Mouse (Mus musculus) myocyte (in vitro differentiated cells): Measurements from ENCODE around the gene Tctn1.

Source experiments
- CEBPB ChIP-seq: IDR thresholded peaks from 2 replicates; pipeline ENCODE4 v1.6.1; 2011; ENCODE audit warnings: mild to moderate bottlenecking, moderate library complexity; ENCODE audit not compliant: poor library complexity, insufficient read depth, severe bottlenecking
- E2F4 ChIP-seq: IDR thresholded peaks from one replicate; pipeline ENCODE4 v1.6.1; 2011; ENCODE audit warnings: mild to moderate bottlenecking, control low read depth, moderate library complexity; ENCODE audit not compliant: insufficient read depth
- MAX ChIP-seq: IDR thresholded peaks from one replicate; pipeline ENCODE4 v1.6.1; 2011; ENCODE audit warnings: low read depth, mild to moderate bottlenecking, control low read depth
- MYOD1 ChIP-seq, 3 experiments: IDR thresholded peaks; one replicate each; pipeline ENCODE4 v1.6.1; 2011; ENCODE audit warnings: control low read depth in 2 of 3, low read depth in 2 of 3, mild to moderate bottlenecking in 2 of 3, moderate library complexity in 1 of 3; ENCODE audit not compliant: insufficient read length in 2 of 3, control insufficient read depth in 1 of 3
- MYOG ChIP-seq, 3 experiments: IDR thresholded peaks; one replicate each; pipeline ENCODE4 v1.6.1; 2011; ENCODE audit warnings: control low read depth in 2 of 3, low read depth in 2 of 3, mild to moderate bottlenecking in 2 of 3; ENCODE audit not compliant: insufficient read length in 2 of 3, control insufficient read depth in 1 of 3, insufficient read depth in 1 of 3
- POLR2A ChIP-seq: IDR thresholded peaks from one replicate; pipeline ENCODE4 v1.6.1; 2011; ENCODE audit warnings: low read depth, mild to moderate bottlenecking, control low read depth, moderate library complexity; ENCODE audit not compliant: insufficient read length
- POLR2AphosphoS2 ChIP-seq: IDR thresholded peaks from one replicate; pipeline ENCODE4 v1.6.1; 2011; ENCODE audit warnings: low read depth, control low read depth; ENCODE audit not compliant: insufficient read length
- REST ChIP-seq: IDR thresholded peaks from one replicate; pipeline ENCODE4 v1.6.1; 2011; ENCODE audit warnings: mild to moderate bottlenecking, control low read depth, moderate library complexity; ENCODE audit not compliant: insufficient read depth, insufficient read length
- SRF ChIP-seq: IDR thresholded peaks from one replicate; pipeline ENCODE4 v1.6.1; 2011; ENCODE audit warnings: low read depth; ENCODE audit not compliant: control insufficient read depth, insufficient read length
- USF1 ChIP-seq: IDR thresholded peaks from one replicate; pipeline ENCODE4 v1.6.1; 2011; ENCODE audit warnings: low read depth, mild to moderate bottlenecking, control low read depth, moderate library complexity

DNA sequence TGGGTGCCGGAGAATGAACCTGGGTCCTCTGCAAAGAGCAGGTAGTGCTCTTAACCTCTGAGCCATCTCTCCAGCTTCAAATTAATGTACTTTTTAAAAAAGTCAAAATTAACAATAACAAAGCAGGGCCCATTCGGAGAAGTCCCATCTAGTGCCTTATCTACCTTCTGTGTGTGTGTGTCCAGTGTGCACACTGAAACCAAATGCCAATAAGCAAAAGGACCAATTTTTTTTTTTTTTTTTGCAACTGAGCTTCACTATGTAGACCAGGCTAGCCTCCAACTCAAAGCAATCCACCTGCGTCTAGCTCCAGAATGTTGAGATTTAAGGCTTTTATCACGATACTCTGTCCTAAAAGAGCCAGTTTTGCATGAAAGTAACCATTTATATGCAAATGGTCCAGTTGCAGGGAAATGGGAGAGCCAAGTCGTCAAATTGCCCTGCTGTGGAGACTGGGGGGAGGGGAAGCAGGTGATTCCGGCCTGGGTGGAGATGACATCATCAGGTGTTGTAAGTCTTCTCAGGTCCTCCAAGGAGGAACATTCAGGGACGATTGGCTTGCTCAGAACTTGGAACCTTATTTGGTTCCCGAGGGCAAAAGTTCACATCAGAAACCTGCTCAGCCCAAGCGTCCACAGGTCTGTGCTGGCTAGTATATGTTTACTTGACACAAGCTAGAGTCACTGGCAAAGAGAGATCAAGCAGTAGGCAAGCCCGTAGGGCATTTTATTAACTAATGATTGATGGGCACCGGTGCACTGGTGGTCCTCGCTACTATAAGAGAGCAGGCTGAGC is 72.8 kb downstream of the Tctn1 start:
- TF ChIP-seq REST (no peak), POLR2A (no peak), E2F4 (no peak), POLR2AphosphoS2 (no peak), MYOG (IDR thresholded peaks at IDR 0.05; ENCODE audit: control insufficient read depth in 1 of 3, insufficient read depth in 1 of 3, insufficient read length in 2 of 3, low read depth in 2 of 3) (no peak), CEBPB (no peak), MAX (no peak), MYOD1 (IDR thresholded peaks at IDR 0.05; ENCODE audit: control insufficient read depth in 1 of 3, insufficient read length in 2 of 3, low read depth in 2 of 3) (no peak), SRF (no peak), USF1 (no peak)
